Mouse (Mus musculus): Measurements from ENCODE around the gene Ercc8. TPM values are rescaled to one million over a fixed set of nuclear protein-coding genes. Genes with fewer than 3 reads are reported as not detected.

Ercc8 gene
- polyA plus RNA-seq, 1 experiment from 2014 or later = 15.0 TPM

DNA sequence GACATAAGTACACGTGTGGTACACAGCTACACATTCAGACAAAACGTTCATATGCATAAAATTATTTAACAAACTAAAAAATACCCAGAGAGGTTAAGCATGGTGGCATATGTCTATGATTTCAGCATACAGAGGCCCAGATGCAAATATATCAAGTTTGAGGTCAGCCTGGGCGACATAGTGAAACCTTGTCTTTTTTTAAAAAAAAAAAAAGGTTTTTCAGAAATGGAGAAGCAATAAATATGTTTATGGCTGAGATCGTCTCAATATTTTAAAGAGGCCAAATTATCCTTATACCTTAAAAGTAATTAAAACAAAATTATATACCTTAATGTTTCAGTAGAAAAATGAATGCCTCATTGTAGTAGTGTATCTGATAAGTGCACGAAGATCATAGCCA, 49.6 kb downstream of the Ercc8 start:
- no peak overlapping the region for H3K9ac ChIP-seq
- no peaks in the 10 kb centered on the region for H3K9me3 ChIP-seq
- H3K36me3 ChIP-seq = no peaks in the 10 kb centered on the region
- H3K4me2 ChIP-seq = no peak overlapping the region
- no peaks in the 10 kb centered on the region for H3K27me3 ChIP-seq (replicated peaks)
- no peak for ATAC-seq (ENCODE audit: insufficient read depth, low FRiP score, low read depth)
- H3K4me3 ChIP-seq (replicated peaks) = no peak overlapping the region
- WGBS = 65% methylated on average over 5 of the region's 5 CpGs
- H3K4me1 ChIP-seq = no peaks in the 10 kb centered on the region
- no peak overlapping the region for H3K27ac ChIP-seq

DNA sequence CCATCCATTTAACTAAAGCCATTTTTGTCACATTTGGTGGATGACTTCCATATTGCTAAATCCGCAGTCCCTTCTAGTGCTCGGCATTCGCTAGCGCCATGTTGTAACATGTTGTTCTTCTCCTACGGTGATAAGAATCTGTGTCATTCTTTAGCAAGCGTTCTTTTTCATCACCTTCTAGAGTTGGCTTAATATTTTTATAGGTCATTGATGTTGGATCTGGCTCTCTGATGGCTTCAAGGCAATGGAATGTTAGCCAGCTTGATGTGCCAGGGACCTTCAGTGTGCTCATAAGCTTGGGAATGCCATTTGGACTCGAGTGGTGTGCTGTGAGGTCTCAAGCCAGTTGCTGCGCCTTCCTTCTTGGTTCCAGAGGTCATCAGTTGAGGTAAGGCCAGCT, 52.4 kb downstream of the Ercc8 start:
- Histone ChIP-seq H3K27ac (no peak overlapping the region), H3K4me1 (peaks cover 6% of the 10 kb centered on the region; the same call in 1 of the 2 replicates), H3K4me3 (replicated peaks) (no peak overlapping the region), H3K27me3 (replicated peaks) (no peaks in the 10 kb centered on the region), H3K9ac (no peak overlapping the region), H3K36me3 (no peaks in the 10 kb centered on the region), H3K9me3 (no peaks in the 10 kb centered on the region), H3K4me2 (no peak overlapping the region)
- ATAC-seq (ENCODE audit: insufficient read depth, low FRiP score, low read depth) = no peak
- WGBS = 90% methylated on average over 8 of the region's 8 CpGs

DNA sequence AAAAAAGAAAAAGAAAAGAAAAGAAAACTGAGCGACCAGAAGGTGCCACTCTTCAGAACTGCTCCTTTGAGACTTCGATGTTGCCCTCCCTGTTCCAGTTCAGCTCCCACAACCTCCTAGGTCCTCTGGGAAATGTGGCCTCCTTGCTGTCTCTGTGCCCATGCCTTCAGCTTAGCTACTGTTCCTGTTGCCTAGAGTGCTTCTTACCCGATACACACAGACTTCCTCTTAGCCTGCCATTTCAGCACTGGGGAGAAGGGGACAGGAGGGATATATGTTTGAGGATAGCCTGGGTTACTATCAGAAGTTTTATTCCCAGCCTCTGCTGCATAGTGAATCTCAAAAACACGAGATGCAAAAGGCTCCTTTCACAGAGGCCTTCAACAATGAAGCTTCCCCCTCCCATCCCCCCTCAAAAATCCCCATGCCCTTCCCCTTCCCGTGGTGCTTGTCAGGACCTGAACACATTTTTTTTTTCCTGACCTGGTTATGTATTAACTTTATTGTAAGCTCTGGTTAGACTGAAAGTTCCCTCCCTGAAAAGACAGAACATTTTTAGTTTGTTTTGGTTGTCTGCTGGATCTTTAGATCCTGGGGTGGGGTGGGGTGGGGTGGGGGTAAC, 54.0 kb downstream of the Ercc8 start:
- ATAC-seq (ENCODE audit: insufficient read depth, low FRiP score, low read depth) = no peak
- no peaks in the 10 kb centered on the region for H3K9me3 ChIP-seq
- peak overlapping the region; percentile 49; the same call in 1 of the 2 replicates for H3K27ac ChIP-seq
- 51% methylated on average over 5 of the region's 5 CpGs for WGBS
- H3K9ac ChIP-seq = no peak overlapping the region
- no peak overlapping the region for H3K4me2 ChIP-seq
- H3K27me3 ChIP-seq (replicated peaks) = no peaks in the 10 kb centered on the region
- no peak overlapping the region for H3K4me3 ChIP-seq (replicated peaks)
- H3K4me1 ChIP-seq = peaks cover 6% of the 10 kb centered on the region; the same call in 1 of the 2 replicates
- H3K36me3 ChIP-seq = no peaks in the 10 kb centered on the region

DNA sequence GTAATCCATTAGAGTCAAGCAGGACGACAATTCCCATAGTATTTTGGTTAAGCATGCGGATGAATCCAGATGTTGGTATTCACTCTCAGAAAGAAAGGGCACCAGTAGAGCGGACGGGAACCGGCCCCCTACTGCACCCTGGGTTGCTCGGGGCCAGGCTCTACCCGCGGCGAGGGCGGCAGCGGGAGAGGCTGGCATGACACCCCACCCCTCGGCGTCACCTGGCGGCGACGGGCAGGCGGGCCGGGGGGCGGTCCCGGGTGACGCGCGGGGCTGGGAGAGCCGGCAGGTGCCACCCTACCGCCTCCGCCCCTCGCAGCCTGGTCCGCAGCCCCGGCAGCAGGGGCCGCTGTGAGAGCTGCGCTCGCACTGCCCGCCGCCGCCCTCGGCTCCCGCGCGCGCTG, 55.6 kb downstream of the Ercc8 start, which contains the start of gene Elovl7:
Gene Elovl7 (plus strand): TSS at position 324 of the 404 bp plus-strand sequence.
- Histone ChIP-seq H3K27ac (peak within 1 kb of the TSS; percentile 51; the same call in 1 of the 2 replicates), H3K27me3 (replicated peaks) (no peaks in the 10 kb centered on the region), H3K4me3 (replicated peaks) (peak within 1 kb of the TSS; percentile 74), H3K4me1 (peaks cover 6% of the 10 kb centered on the region; the same call in 1 of the 2 replicates), H3K36me3 (no peaks in the 10 kb centered on the region), H3K4me2 (peak within 1 kb of the TSS; percentile 98), H3K9ac (peak within 1 kb of the TSS; percentile 48), H3K9me3 (no peaks in the 10 kb centered on the region)
- under 1% methylated on average over 40 of the region's 40 CpGs for WGBS
- peak; percentile 93 for ATAC-seq (ENCODE audit: insufficient read depth, low FRiP score, low read depth)

DNA sequence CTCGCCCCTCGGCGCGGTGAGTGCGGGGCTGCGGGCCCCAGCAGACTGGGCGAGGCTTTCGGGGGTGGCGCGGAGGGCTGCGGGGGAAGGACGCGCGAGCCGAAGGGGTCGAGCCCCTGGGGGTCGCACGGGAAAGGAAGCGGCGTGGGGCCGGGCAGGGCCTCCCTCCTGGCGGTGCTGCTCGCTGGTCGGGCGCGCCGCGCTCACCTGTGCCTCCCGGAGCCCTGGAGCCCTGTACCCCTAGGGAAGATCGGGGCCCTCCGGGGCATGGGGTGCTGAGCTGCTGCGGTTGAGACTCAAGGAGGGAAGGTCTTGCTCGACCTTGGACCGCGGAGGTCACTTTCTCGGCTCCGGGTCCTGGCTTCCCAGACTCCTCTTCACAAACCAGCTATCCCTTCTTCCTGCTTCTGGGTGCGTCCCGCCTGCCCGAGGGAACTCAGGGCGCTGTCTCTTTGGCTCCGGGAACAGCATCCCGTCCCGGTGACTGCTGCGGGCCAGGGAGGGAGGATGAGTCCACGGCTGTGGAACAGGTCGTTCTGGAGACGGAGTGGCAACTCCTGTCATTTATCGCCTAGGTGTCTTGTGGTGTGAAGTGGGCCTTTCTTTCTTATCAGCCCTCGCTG, 56.1 kb downstream of the Ercc8 start:
- H3K4me2 ChIP-seq = peak overlapping the region; percentile 98
- peak overlapping the region; percentile 51; the same call in 1 of the 2 replicates for H3K27ac ChIP-seq
- H3K9ac ChIP-seq = peak overlapping the region; percentile 48
- H3K27me3 ChIP-seq (replicated peaks) = no peaks in the 10 kb centered on the region
- 0% methylated on average over 48 of the region's 50 CpGs for WGBS
- no peaks in the 10 kb centered on the region for H3K36me3 ChIP-seq
- no peaks in the 10 kb centered on the region for H3K9me3 ChIP-seq
- peak overlapping the region; percentile 74 for H3K4me3 ChIP-seq (replicated peaks)
- H3K4me1 ChIP-seq = peaks cover 6% of the 10 kb centered on the region; the same call in 1 of the 2 replicates
- ATAC-seq (ENCODE audit: insufficient read depth, low FRiP score, low read depth) = peak; percentile 61

DNA sequence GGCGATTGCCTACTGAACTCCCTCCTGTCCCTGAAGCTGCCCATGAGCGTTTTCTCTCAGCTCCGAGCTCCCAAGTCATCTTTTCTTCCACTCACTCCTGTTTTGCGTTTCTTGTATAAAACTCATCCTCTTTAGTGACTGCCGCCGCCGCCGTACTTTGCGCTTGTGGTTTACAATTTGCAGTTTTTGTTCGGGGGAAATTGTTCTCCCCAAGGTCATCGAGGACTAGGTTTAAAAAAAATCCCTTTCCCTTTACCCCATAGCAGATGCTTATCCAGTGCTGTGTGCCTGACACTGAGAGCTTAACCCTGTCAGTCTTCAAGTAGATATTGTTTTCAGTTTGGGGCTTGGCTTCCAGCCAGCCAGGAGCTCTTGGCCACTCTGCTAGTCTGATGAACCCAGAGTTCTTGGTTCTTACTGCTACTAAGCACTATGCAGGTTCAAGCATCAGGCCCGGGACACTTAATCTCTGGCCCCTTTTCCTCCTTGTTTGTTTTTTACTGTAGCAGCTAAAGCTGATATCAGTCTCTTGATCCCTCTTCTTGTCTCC, 56.8 kb downstream of the Ercc8 start:
- 3% methylated on average over 12 of the region's 12 CpGs for WGBS
- Histone ChIP-seq H3K27ac (no peak overlapping the region; the same call in 1 of the 2 replicates), H3K4me1 (peaks cover 6% of the 10 kb centered on the region; the same call in 1 of the 2 replicates), H3K9me3 (no peaks in the 10 kb centered on the region), H3K4me3 (replicated peaks) (peak overlapping the region; percentile 74), H3K27me3 (replicated peaks) (no peaks in the 10 kb centered on the region), H3K9ac (peak overlapping the region; percentile 48; the same call in 1 of the 2 replicates), H3K4me2 (peak overlapping the region; percentile 98), H3K36me3 (no peaks in the 10 kb centered on the region)
- ATAC-seq (ENCODE audit: insufficient read depth, low FRiP score, low read depth) = no peak

DNA sequence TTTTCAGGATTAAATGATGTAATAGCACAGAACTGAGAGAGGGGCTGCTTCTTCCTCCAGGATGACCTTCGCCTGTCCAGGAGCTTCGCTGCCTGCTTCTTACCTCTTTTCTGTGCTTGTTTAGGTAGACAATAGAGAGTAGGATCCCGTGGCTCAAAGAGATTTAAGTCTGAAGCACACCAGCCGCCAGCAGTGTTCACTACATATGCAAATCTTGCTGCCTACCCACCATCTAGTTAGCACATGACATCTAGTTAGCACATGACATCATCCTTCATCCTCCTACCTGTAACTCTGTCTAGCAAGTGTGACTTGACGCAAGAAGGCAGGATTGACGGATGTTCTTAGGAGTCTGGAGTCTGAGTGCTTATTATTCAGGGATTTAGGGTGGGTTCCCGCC, 61.2 kb downstream of the Ercc8 start:
- Histone ChIP-seq H3K9ac (no peak overlapping the region), H3K9me3 (no peaks in the 10 kb centered on the region)
- WGBS = 77% methylated on average over 7 of the region's 7 CpGs

DNA sequence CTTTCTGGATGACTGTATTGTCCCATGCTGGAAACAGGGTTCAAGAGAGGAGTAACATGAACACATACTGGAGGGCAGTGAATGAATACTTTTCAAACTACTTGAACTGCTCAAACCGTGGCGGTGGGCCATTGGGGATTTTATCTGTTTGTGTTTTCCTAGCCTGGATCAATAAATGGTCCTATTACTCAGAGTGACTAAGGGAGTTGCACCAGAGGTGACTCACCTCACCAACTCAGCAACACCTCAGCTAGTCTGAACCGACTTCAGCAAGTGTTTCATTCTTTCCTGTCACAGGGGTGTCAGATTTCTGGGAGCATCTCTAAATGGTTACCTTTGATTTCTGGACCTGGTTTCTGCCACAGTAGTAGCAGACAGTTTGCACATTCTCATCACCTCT, 70.7 kb downstream of the Ercc8 start:
- no peaks in the 10 kb centered on the region for H3K27me3 ChIP-seq (replicated peaks)
- ATAC-seq (ENCODE audit: insufficient read depth, low FRiP score, low read depth) = no peak
- 60% methylated on average over 3 of the region's 3 CpGs for WGBS
- H3K4me2 ChIP-seq = no peak overlapping the region
- H3K9ac ChIP-seq = no peak overlapping the region
- H3K27ac ChIP-seq = peak overlapping the region; percentile 16; the same call in 1 of the 2 replicates
- no peak overlapping the region for H3K4me3 ChIP-seq (replicated peaks)
- H3K36me3 ChIP-seq = no peaks in the 10 kb centered on the region
- H3K4me1 ChIP-seq = 0 out of 2 replicates have a peak, but pooled peaks cover 5% of the 10 kb centered on the region
- H3K9me3 ChIP-seq = no peaks in the 10 kb centered on the region

More for the DNA sequence above, 61.2 kb downstream of the Ercc8 start:
- no peak overlapping the region for H3K4me2 ChIP-seq
- no peaks in the 10 kb centered on the region for H3K27me3 ChIP-seq (replicated peaks)
- H3K27ac ChIP-seq = no peak overlapping the region
- H3K4me3 ChIP-seq (replicated peaks) = no peak overlapping the region
- H3K36me3 ChIP-seq = no peaks in the 10 kb centered on the region
- no peak for ATAC-seq (ENCODE audit: insufficient read depth, low FRiP score, low read depth)
- H3K4me1 ChIP-seq = peaks cover under 1% of the 10 kb centered on the region; the same call in 1 of the 2 replicates

DNA sequence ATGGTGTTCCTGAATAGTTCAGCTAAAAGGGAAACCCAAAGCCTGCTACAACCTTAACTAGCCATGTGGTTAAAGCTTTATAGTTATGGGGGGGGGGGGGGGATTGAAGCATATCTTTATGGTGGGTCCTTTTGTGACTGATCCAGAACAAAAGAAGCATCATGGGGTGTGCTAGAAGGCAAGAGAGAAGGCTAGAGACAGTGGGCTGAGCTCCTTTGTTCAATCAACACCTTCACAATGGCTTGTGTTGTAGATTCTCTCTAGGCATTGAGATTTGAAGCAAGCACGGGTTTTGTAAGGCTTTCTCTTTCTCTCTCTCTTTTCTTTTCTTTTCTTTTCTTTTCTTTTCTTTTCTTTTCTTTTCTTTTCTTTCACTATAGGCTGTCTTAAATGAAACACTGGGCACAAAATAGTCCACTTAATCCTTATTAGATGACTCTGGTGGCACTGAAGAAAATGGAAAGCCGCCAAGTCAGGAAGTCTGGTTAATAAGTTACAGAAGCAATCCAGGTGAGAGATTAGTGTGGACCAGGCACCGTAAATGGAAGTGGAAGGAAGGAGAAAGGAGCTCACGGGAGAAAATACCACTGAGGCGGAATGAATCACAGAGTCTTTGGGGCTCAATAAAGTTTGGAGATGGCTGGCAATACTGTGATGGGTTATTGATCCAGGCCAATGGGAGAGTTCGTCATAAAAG, 71.3 kb downstream of the Ercc8 start:
- H3K4me3 ChIP-seq (replicated peaks) = no peak overlapping the region
- H3K4me2 ChIP-seq = no peak overlapping the region
- 0 out of 2 replicates have a peak, but pooled peaks cover 5% of the 10 kb centered on the region for H3K4me1 ChIP-seq
- no peak overlapping the region for H3K9ac ChIP-seq
- peak; percentile 43; the same call in 1 of the 2 replicates for ATAC-seq (ENCODE audit: insufficient read depth, low FRiP score, low read depth)
- no peaks in the 10 kb centered on the region for H3K9me3 ChIP-seq
- H3K27ac ChIP-seq = peak overlapping the region; percentile 16; the same call in 1 of the 2 replicates
- 64% methylated on average over 6 of the region's 6 CpGs for WGBS
- no peaks in the 10 kb centered on the region for H3K27me3 ChIP-seq (replicated peaks)
- H3K36me3 ChIP-seq = no peaks in the 10 kb centered on the region

DNA sequence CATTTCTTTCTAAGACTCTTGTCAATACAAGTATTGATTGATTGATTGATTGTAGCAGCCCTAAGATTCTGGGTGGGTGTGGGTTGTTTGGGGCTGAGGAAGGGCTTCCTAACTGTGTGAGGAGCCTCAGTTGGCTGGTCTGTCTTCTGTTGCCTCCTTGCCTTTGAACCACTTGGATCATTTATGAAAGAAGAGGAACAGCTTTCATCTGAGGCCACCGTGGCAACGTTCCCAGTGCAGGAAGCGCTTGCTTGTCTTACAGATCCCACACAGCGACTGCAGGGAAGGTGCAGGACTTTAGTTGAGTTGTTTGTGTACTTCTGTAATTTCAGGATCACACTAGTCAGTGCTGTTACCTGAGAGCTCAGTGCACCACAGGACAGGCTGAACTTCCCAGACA, 81.5 kb downstream of the Ercc8 start:
- H3K4me3 ChIP-seq (replicated peaks) = no peak overlapping the region
- no peak overlapping the region for H3K27ac ChIP-seq
- H3K4me2 ChIP-seq = no peak overlapping the region
- no peak overlapping the region for H3K9ac ChIP-seq
- H3K9me3 ChIP-seq = no peaks in the 10 kb centered on the region
- no peaks in the 10 kb centered on the region for H3K36me3 ChIP-seq
- WGBS = 36% methylated on average over 4 of the region's 4 CpGs
- no peaks in the 10 kb centered on the region for H3K4me1 ChIP-seq
- ATAC-seq (ENCODE audit: insufficient read depth, low FRiP score, low read depth) = no peak
- H3K27me3 ChIP-seq (replicated peaks) = no peaks in the 10 kb centered on the region

DNA sequence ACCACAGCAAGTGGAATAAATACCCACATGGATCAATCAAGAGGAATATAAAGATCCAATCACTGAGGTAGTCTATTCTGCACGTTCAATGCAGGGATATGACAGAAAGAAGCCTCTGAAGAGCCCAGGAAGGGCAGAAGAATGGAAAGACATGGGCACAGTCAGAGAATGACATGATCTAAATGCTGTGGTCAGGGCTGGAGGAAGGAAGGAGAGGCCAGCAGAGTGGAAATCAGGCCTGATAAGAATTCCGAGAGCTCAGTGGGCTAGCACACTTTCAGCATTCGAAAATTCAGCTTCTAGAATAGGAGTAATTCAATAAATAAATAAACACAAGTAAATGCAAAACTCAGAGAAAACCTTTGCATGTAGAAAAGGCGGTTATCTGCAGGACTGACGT, 83.2 kb downstream of the Ercc8 start:
- WGBS = 71% methylated on average over 5 of the region's 5 CpGs
- Histone ChIP-seq H3K4me3 (replicated peaks) (no peak overlapping the region), H3K36me3 (no peaks in the 10 kb centered on the region)

More for the DNA sequence above, 83.2 kb downstream of the Ercc8 start:
- Histone ChIP-seq H3K4me1 (no peaks in the 10 kb centered on the region), H3K27ac (no peak overlapping the region), H3K4me2 (no peak overlapping the region), H3K9me3 (no peaks in the 10 kb centered on the region), H3K9ac (no peak overlapping the region), H3K27me3 (replicated peaks) (no peaks in the 10 kb centered on the region)
- no peak for ATAC-seq (ENCODE audit: insufficient read depth, low FRiP score, low read depth)
